Mouse (Mus musculus): ENCODE results near the gene U2af1l4. TPM values are rescaled to one million over a fixed set of nuclear protein-coding genes. Genes with fewer than 3 reads are reported as not detected.

Gene U2af1l4
- polyA plus RNA-seq, 1 experiment from 2014 or later: 87.6 TPM

DNA sequence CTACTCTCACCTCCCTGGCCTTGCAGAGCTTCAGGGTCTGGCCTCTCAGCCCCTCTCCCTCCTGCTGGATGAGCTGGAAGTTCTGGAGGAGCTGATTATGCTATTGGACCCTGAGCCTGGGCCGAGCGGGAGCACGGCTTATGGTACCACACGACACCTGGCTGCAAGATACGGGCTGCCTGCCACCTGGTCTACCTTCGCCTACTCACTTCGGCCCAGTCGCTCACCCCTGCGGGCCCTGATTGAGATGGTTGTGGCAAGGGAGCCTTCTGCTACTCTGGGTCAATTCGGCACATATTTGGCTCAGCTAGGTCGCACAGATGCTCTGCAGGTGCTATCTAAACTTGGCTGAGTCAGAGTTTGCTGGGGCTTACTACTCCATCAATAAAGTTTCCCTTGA lies 4.5 kb downstream of the U2af1l4 start:
- ATAC-seq (replicated peaks; ENCODE audit: insufficient number of reproducible peaks, low FRiP score, low TSS enrichment): no peak
- H3K4me2 ChIP-seq: no peak overlapping the region
- no peaks in the 10 kb centered on the region for H3K9me3 ChIP-seq (replicated peaks; ENCODE audit: control insufficient read depth, low read length)
- peaks cover 5% of the 10 kb centered on the region; the same call in 1 of the 2 replicates for H3K4me1 ChIP-seq (ENCODE audit: control insufficient read depth, insufficient read depth, low read length)
- no peak overlapping the region for H3K4me3 ChIP-seq (ENCODE audit: low read depth, low read length)
- 88% methylated on average over 11 of the region's 11 CpGs for WGBS (ENCODE audit: insufficient replicate concordance)
- H3K9ac ChIP-seq (ENCODE audit: low read depth, low read length): no peak overlapping the region
- H3K36me3 ChIP-seq (ENCODE audit: control insufficient read depth, insufficient read depth, low read length): peaks cover 29% of the 10 kb centered on the region
- H3K27me3 ChIP-seq (ENCODE audit: control insufficient read depth, insufficient read depth, low read length): no peaks in the 10 kb centered on the region
- no peak overlapping the region for H3K27ac ChIP-seq (ENCODE audit: low read depth, low read length)

DNA sequence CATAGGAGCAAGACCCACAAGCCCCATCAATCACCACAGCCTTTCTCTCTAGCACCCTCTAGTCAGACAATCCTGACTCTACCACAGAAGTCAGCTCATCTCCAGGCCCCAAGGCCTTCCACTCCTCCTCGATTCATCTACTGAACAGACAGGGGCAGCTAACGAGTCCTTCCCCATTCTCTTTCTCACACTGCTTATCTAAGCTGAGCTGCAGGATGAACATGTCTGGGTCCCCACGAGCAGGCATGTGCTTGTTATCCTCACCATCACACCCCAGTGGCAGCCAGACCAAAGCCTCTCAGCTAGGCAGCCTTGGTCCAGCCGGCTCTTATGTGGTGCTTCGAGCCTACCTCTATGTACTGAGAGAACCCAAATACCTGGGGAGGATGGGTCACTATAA lies 9.3 kb downstream of the U2af1l4 start:
- WGBS (ENCODE audit: insufficient replicate concordance): 90% methylated on average over 5 of the region's 5 CpGs
- Histone ChIP-seq H3K4me1 (ENCODE audit: control insufficient read depth, insufficient read depth, low read length) (no peaks in the 10 kb centered on the region), H3K4me2 (no peak overlapping the region), H3K4me3 (ENCODE audit: low read depth, low read length) (no peak overlapping the region), H3K27me3 (ENCODE audit: control insufficient read depth, insufficient read depth, low read length) (no peaks in the 10 kb centered on the region), H3K27ac (ENCODE audit: low read depth, low read length) (no peak overlapping the region), H3K9me3 (replicated peaks; ENCODE audit: control insufficient read depth, low read length) (no peaks in the 10 kb centered on the region), H3K9ac (ENCODE audit: low read depth, low read length) (no peak overlapping the region), H3K36me3 (ENCODE audit: control insufficient read depth, insufficient read depth, low read length) (peaks cover 72% of the 10 kb centered on the region)
- ATAC-seq (replicated peaks; ENCODE audit: insufficient number of reproducible peaks, low FRiP score, low TSS enrichment): no peak

DNA sequence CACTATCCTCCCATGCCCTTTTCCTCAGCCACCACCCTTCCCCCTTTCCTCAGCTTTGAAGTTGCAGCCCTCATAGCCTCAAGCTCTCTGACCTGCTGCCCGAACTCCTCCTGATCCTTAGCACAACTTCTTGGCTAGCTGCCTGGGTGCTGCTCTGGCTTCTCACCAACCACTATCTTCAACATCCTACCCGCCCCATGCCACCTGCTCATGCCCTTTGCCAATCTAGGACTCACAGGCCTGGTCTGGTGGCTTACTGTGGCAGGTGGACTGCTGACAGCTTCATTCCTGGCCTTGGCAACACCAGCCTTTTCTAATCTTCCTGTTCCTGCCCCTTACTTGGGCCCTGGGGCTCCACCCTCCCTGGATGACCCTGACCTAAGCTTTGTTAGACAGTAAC lies 9.9 kb downstream of the U2af1l4 start:
- H3K4me1 ChIP-seq (ENCODE audit: control insufficient read depth, insufficient read depth, low read length): no peaks in the 10 kb centered on the region
- no peak overlapping the region for H3K4me2 ChIP-seq
- H3K27me3 ChIP-seq (ENCODE audit: control insufficient read depth, insufficient read depth, low read length): no peaks in the 10 kb centered on the region
- H3K9me3 ChIP-seq (replicated peaks; ENCODE audit: control insufficient read depth, low read length): no peaks in the 10 kb centered on the region
- 68% methylated on average over 2 of the region's 2 CpGs for WGBS (ENCODE audit: insufficient replicate concordance)
- H3K9ac ChIP-seq (ENCODE audit: low read depth, low read length): no peak overlapping the region
- no peak overlapping the region for H3K4me3 ChIP-seq (ENCODE audit: low read depth, low read length)
- H3K27ac ChIP-seq (ENCODE audit: low read depth, low read length): no peak overlapping the region
- H3K36me3 ChIP-seq (ENCODE audit: control insufficient read depth, insufficient read depth, low read length): peaks cover 78% of the 10 kb centered on the region
- ATAC-seq (replicated peaks; ENCODE audit: insufficient number of reproducible peaks, low FRiP score, low TSS enrichment): no peak

DNA sequence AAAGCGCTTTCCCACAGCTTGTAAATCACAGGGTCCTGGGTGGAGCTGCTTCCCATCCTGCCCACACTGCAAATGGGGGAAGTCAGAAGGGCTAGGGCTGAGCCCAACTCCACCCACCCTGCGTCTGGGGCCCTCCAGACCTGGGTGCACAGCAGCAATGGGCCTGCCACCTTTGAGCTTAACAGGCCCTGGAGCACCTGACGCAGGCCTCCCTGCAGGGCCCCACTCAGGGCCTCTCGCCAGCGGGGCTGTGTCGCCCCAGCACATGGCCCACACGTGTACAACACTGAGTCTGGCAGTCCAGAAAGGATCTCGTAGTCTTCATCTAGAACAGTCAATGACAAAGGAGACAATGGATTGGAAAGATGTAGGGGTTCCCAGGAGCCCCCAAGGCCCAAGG lies 16.8 kb downstream of the U2af1l4 start:
- H3K36me3 ChIP-seq (ENCODE audit: control insufficient read depth, insufficient read depth, low read length): peaks cover 77% of the 10 kb centered on the region
- no peak overlapping the region for H3K27ac ChIP-seq (ENCODE audit: low read depth, low read length)
- 96% methylated on average over 8 of the region's 8 CpGs for WGBS (ENCODE audit: insufficient replicate concordance)
- H3K9ac ChIP-seq (ENCODE audit: low read depth, low read length): no peak overlapping the region
- no peak overlapping the region for H3K4me3 ChIP-seq (ENCODE audit: low read depth, low read length)
- no peaks in the 10 kb centered on the region for H3K4me1 ChIP-seq (ENCODE audit: control insufficient read depth, insufficient read depth, low read length)
- no peak overlapping the region for H3K4me2 ChIP-seq
- H3K9me3 ChIP-seq (replicated peaks; ENCODE audit: control insufficient read depth, low read length): no peaks in the 10 kb centered on the region
- H3K27me3 ChIP-seq (ENCODE audit: control insufficient read depth, insufficient read depth, low read length): no peaks in the 10 kb centered on the region
- 0 out of 2 replicates have a peak, but pooled peaks have one; percentile 4 for ATAC-seq (replicated peaks; ENCODE audit: insufficient number of reproducible peaks, low FRiP score, low TSS enrichment)

DNA sequence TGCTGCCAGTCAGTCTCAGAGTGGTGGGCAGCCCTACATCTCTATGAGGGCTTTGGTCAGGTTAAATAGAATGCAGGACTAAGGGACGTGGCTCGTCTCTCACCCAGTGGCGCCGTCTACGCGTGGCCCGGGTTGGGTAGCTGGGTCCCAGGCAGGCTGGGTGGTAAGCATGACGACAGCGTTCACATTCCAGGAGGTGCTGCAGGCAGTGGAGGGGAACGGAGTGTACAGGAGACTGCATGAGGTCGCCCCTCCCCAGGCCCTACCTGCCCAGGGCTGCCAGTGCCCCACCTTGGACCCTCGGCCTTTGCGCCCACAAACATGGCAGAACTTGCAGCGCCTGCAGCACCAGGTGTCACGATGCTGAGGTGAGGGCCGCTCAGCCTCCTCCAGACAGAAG lies 18.4 kb downstream of the U2af1l4 start:
- no peaks in the 10 kb centered on the region for H3K9me3 ChIP-seq (replicated peaks; ENCODE audit: control insufficient read depth, low read length)
- no peak overlapping the region for H3K4me2 ChIP-seq
- H3K36me3 ChIP-seq (ENCODE audit: control insufficient read depth, insufficient read depth, low read length): peaks cover 74% of the 10 kb centered on the region
- no peak overlapping the region for H3K27ac ChIP-seq (ENCODE audit: low read depth, low read length)
- H3K4me1 ChIP-seq (ENCODE audit: control insufficient read depth, insufficient read depth, low read length): no peaks in the 10 kb centered on the region
- no peak overlapping the region for H3K9ac ChIP-seq (ENCODE audit: low read depth, low read length)
- 95% methylated on average over 16 of the region's 16 CpGs for WGBS (ENCODE audit: insufficient replicate concordance)
- no peaks in the 10 kb centered on the region for H3K27me3 ChIP-seq (ENCODE audit: control insufficient read depth, insufficient read depth, low read length)
- H3K4me3 ChIP-seq (ENCODE audit: low read depth, low read length): no peak overlapping the region
- no peak for ATAC-seq (replicated peaks; ENCODE audit: insufficient number of reproducible peaks, low FRiP score, low TSS enrichment)

DNA sequence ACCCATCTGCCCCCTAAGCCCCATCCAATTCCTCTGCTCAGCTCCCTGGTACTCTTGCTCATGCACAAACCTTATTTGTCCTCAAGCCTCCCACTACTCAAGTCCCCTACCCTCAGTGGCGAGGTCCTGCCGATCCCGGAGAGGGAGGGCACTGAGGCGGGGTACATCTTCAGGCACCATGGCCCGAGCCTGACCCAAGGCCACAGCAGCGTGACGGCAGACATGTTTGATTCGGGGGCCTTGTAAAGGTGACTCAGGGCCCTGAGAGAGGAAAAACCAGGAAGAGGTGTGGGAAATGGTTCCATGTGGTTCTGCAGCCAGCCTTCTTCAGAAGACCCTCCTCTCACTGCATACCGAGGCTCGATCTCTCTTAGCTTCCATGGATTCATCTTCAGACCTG lies 21.2 kb downstream of the U2af1l4 start:
- no peak for ATAC-seq (replicated peaks; ENCODE audit: insufficient number of reproducible peaks, low FRiP score, low TSS enrichment)
- no peaks in the 10 kb centered on the region for H3K27me3 ChIP-seq (ENCODE audit: control insufficient read depth, insufficient read depth, low read length)
- no peak overlapping the region for H3K27ac ChIP-seq (ENCODE audit: low read depth, low read length)
- H3K9me3 ChIP-seq (replicated peaks; ENCODE audit: control insufficient read depth, low read length): no peaks in the 10 kb centered on the region
- peaks cover 7% of the 10 kb centered on the region for H3K4me1 ChIP-seq (ENCODE audit: control insufficient read depth, insufficient read depth, low read length)
- H3K4me2 ChIP-seq: no peak overlapping the region
- peaks cover 49% of the 10 kb centered on the region for H3K36me3 ChIP-seq (ENCODE audit: control insufficient read depth, insufficient read depth, low read length)
- H3K9ac ChIP-seq (ENCODE audit: low read depth, low read length): no peak overlapping the region
- no peak overlapping the region for H3K4me3 ChIP-seq (ENCODE audit: low read depth, low read length)
- WGBS (ENCODE audit: insufficient replicate concordance): 93% methylated on average over 10 of the region's 10 CpGs

DNA sequence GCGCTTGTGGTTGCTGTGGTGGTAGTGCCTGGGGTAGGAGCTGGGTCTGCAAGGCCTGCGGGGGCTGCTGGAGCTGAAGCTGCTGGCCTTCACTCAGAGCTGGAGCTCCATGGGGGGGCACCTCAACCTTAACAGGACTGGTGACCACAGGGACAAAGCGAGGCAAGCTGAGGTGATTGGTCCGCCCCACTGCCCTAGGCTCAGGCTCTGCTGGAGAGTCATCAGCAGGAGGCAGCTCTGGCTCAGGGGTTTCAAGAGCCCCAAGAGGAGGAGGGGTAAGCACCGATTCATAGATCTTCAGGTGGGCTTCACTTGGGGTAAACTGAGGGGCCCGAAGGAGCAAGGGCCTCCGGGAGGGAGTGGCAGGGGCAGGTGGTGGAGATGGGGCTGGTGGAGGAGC lies 22.1 kb downstream of the U2af1l4 start:
- ATAC-seq (replicated peaks; ENCODE audit: insufficient number of reproducible peaks, low FRiP score, low TSS enrichment): no peak
- H3K4me2 ChIP-seq: no peak overlapping the region
- no peak overlapping the region for H3K9ac ChIP-seq (ENCODE audit: low read depth, low read length)
- H3K36me3 ChIP-seq (ENCODE audit: control insufficient read depth, insufficient read depth, low read length): peaks cover 41% of the 10 kb centered on the region
- no peak overlapping the region for H3K27ac ChIP-seq (ENCODE audit: low read depth, low read length)
- peaks cover 10% of the 10 kb centered on the region for H3K4me1 ChIP-seq (ENCODE audit: control insufficient read depth, insufficient read depth, low read length)
- WGBS (ENCODE audit: insufficient replicate concordance): 92% methylated on average over 7 of the region's 7 CpGs
- H3K9me3 ChIP-seq (replicated peaks; ENCODE audit: control insufficient read depth, low read length): no peaks in the 10 kb centered on the region
- H3K4me3 ChIP-seq (ENCODE audit: low read depth, low read length): no peak overlapping the region
- no peaks in the 10 kb centered on the region for H3K27me3 ChIP-seq (ENCODE audit: control insufficient read depth, insufficient read depth, low read length)

DNA sequence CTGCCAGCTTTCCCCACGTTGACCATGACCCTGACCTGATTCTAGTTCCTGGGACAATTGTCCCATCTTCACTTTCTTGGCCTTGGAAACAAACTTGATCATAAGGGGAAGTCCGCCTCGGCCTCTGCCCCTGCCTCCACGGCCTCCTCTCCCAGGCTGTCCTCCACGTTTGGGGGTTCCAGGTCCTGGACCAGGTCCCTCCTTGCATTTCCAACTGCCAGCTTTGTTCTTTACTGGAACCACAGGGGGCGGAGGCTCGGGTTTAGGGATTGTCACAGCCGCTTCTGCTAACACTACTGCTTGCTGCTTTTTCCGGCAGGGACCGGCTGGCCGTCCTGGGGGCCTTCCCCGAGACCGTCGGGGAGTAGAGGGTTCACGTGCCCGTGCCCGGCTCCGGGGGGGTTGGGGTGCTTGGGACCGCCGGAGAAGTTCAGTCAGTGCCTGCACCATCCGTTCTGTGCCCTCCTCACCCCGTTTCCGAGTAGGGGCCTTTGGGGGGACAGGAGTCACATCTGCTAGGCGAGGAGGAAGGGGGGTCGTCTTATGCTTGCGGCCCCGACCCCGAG lies 23.4 kb downstream of the U2af1l4 start:
- H3K9me3 ChIP-seq (replicated peaks; ENCODE audit: control insufficient read depth, low read length): no peaks in the 10 kb centered on the region
- H3K4me2 ChIP-seq: peak overlapping the region; percentile 95
- WGBS (ENCODE audit: insufficient replicate concordance): 90% methylated on average over 28 of the region's 28 CpGs
- H3K4me3 ChIP-seq (ENCODE audit: low read depth, low read length): no peak overlapping the region
- ATAC-seq (replicated peaks; ENCODE audit: insufficient number of reproducible peaks, low FRiP score, low TSS enrichment): no peak
- H3K27me3 ChIP-seq (ENCODE audit: control insufficient read depth, insufficient read depth, low read length): no peaks in the 10 kb centered on the region
- H3K4me1 ChIP-seq (ENCODE audit: control insufficient read depth, insufficient read depth, low read length): peaks cover 10% of the 10 kb centered on the region
- no peak overlapping the region for H3K27ac ChIP-seq (ENCODE audit: low read depth, low read length)
- peaks cover 33% of the 10 kb centered on the region for H3K36me3 ChIP-seq (ENCODE audit: control insufficient read depth, insufficient read depth, low read length)
- no peak overlapping the region for H3K9ac ChIP-seq (ENCODE audit: low read depth, low read length)

Measured in heart, embryonic 11.5 days (tissue).